Mouse (Mus musculus): ENCODE data around the gene Ccdc92b. TPM values are rescaled to one million over a fixed set of nuclear protein-coding genes. Genes with fewer than 3 reads are reported as not detected.

The Ccdc92b gene
- 0.69 and 0.85 TPM in 2 replicates for polyA plus RNA-seq (2015; fragmentation: Nextera tagmentation; extraction: Ambion mirVana)

DNA sequence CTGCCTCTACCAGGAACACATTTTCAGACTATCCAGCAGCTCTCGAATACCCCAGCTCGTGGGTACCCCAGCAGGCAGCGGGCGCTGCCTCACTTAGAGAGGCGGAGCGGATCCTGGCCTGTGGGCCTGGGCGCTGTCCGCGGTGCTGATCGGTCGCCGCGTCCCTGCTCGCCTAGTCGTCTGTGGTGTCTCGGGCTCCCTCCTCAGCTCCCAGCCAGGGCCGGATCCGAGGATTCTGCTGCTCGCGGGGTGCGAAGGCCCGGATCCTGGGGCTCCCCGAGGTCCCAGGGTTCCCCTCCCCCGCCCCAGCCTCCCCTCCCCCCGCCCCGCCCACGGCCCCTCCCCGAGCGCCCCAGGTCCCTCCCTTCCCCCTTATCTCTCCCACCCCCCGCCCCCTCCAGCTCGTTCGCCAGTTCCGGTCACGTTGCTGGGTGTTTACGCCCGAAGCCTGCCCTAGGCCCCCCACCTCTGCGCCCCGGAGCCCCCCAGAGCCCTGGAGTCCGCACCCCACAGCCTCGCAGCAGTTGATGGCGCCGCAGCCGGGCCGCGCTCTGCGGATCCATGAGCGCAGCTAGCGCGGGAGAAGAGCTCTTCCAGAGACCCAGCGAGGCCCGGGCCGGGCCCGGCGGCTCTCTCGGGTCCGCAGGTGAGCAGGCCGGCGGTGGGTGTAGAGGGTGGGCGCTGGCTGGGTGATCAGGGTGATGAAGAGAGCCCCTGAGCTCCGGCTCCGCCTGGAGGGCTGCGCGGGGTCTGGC lies at the start of gene Ccdc92b:
TSS of gene Ccdc92b (plus strand) at position 405 of the 755 bp plus-strand sequence.
- DNase-seq (ENCODE audit: low spot score) (peak; percentile 70), ATAC-seq (peak; percentile 85)
- H3K9me3 ChIP-seq (ENCODE audit: low read length) = no peaks in the 10 kb centered on the region
- H3K4me3 ChIP-seq (ENCODE audit: low read depth, low read length) = no peak within 1 kb of the TSS
- H3K9ac ChIP-seq (replicated peaks; ENCODE audit: low read depth) = no peak within 1 kb of the TSS
- no peaks in the 10 kb centered on the region for H3K36me3 ChIP-seq (ENCODE audit: insufficient read depth, low read length)
- H3K4me2 ChIP-seq (replicated peaks; ENCODE audit: low read depth, low read length) = peak within 1 kb of the TSS; percentile 19; the same call in 1 of the 2 replicates
- WGBS = under 1% methylated on average over 44 of the region's 63 CpGs
- H3K27ac ChIP-seq (ENCODE audit: low read length) = no peak within 1 kb of the TSS
- peaks cover 11% of the 10 kb centered on the region for H3K27me3 ChIP-seq (replicated peaks; ENCODE audit: insufficient read depth, low read length)
- H3K4me1 ChIP-seq (ENCODE audit: insufficient read depth, low read depth, low read length) = no peaks in the 10 kb centered on the region
- TF ChIP-seq CTCF (IDR thresholded peaks at IDR 0.05) (peak; percentile 30), EP300 (IDR thresholded peaks at IDR 0.05) (no peak)

DNA sequence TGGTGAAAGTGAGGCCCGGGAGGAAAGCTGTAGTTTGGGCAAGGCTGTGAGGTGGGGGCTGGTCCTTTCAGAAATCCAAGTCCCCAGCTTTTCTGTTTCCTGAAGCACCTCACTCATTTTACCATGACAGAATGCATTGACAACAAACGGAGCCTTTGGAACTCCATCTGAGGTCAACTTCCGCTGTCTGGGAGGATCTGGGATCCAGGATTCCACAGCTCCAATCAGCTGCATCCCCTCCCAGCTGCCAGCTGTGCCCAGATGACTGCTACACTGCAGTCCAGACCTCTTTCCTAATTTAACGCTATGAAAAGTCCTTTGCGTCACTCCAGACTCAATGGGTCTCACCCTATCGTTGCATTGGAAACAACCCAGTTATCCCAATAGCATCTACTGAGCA lies 49.7 kb upstream of the Ccdc92b start:
- ATAC-seq = peak; percentile 74

DNA sequence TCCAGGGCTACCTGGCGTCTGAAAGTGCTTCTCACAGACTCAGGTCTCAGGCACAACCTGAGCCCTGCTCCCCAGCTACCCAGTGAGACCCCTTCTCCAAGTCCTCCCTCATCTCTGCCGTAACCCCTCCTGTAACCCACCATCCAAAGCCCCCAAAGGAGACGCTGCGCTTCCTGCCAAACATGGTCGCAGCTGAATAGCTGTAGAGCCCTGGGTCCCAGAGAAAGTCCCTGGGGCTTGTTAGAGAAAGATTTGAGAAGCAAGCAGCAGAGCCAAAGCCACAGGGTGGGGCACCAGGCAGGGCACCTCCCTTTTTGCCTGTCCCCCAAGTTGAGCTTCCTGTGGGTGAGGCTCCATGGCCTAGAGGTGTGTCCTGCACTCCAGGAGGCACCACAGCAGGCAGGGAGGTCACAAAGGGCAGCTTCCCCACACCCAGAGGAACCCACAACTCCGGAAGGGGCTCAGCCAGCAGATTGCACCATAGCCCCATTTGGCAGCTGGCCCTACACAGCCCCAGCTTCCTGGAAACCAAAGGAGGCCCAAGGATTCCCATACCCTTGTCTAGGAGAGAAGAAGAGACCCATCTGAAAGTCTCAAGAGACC lies 46.8 kb upstream of the Ccdc92b start:
- H3K36me3 ChIP-seq (ENCODE audit: insufficient read depth, low read length) = no peaks in the 10 kb centered on the region
- no peak overlapping the region for H3K27ac ChIP-seq (ENCODE audit: low read length)
- no peaks in the 10 kb centered on the region for H3K27me3 ChIP-seq (replicated peaks; ENCODE audit: insufficient read depth, low read length)
- ATAC-seq (peak; percentile 54), DNase-seq (ENCODE audit: low spot score) (peak; percentile 63)
- whole genome bisulfite sequencing = 70% methylated on average over 6 of the region's 6 CpGs
- no peak for TF ChIP-seq EP300 (IDR thresholded peaks at IDR 0.05)
- no peak for TF ChIP-seq CTCF (IDR thresholded peaks at IDR 0.05)
- no peaks in the 10 kb centered on the region for H3K4me1 ChIP-seq (ENCODE audit: insufficient read depth, low read depth, low read length)
- no peak overlapping the region for H3K9ac ChIP-seq (replicated peaks; ENCODE audit: low read depth)
- H3K4me3 ChIP-seq (ENCODE audit: low read depth, low read length) = no peak overlapping the region
- no peak overlapping the region for H3K4me2 ChIP-seq (replicated peaks; ENCODE audit: low read depth, low read length)
- H3K9me3 ChIP-seq (ENCODE audit: low read length) = no peaks in the 10 kb centered on the region

More for the DNA sequence above, 49.7 kb upstream of the Ccdc92b start:
- Histone ChIP-seq H3K27me3 (replicated peaks; ENCODE audit: insufficient read depth, low read length) (no peaks in the 10 kb centered on the region), H3K9ac (replicated peaks; ENCODE audit: low read depth) (no peak overlapping the region), H3K4me2 (replicated peaks; ENCODE audit: low read depth, low read length) (no peak overlapping the region), H3K36me3 (ENCODE audit: insufficient read depth, low read length) (no peaks in the 10 kb centered on the region), H3K4me1 (ENCODE audit: insufficient read depth, low read depth, low read length) (no peaks in the 10 kb centered on the region), H3K4me3 (ENCODE audit: low read depth, low read length) (no peak overlapping the region), H3K9me3 (ENCODE audit: low read length) (no peaks in the 10 kb centered on the region), H3K27ac (ENCODE audit: low read length) (no peak overlapping the region)
- DNase-seq (ENCODE audit: low spot score) = peak; percentile 61
- TF ChIP-seq CTCF (IDR thresholded peaks at IDR 0.05) (no peak), EP300 (IDR thresholded peaks at IDR 0.05) (no peak)
- 46% methylated on average over 6 of the region's 6 CpGs for WGBS

DNA sequence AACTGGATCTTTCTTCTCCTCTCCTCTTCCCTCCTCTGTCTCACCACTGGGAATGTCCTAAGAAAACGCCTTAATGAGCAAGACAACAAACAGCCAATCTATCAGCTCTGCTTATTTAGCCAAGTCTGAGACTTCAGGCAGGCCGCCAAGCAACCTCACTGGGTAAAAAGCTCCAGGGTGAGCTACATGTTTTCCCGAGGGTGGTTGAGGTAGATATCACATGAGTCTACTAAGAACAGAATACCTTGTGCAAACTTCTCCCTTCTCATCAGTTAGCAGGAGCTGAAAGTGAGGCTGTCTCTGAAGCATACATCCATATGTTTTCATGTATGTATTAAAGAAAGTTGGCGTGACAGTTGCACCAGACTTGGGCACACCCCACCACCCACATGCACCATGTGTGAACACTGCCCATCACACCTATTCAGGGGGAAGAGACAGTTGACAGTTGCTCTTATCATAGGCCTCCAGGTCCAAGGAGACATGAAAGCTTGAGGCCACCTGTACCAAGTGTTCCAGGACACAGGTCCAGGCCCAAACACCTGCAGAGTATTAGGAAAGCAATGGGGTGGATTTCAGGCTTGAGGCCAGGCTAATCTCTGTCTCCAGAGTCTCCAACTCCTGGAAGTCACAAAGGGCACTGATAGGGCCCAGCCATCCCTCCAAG lies 44.5 kb upstream of the Ccdc92b start:
- TF ChIP-seq EP300 (IDR thresholded peaks at IDR 0.05) = no peak
- no peak for TF ChIP-seq CTCF (IDR thresholded peaks at IDR 0.05)
- DNase-seq (ENCODE audit: low spot score) (no peak), ATAC-seq (no peak)
- Histone ChIP-seq H3K36me3 (ENCODE audit: insufficient read depth, low read length) (no peaks in the 10 kb centered on the region), H3K4me2 (replicated peaks; ENCODE audit: low read depth, low read length) (no peak overlapping the region), H3K4me3 (ENCODE audit: low read depth, low read length) (no peak overlapping the region), H3K9ac (replicated peaks; ENCODE audit: low read depth) (no peak overlapping the region), H3K27me3 (replicated peaks; ENCODE audit: insufficient read depth, low read length) (no peaks in the 10 kb centered on the region), H3K27ac (ENCODE audit: low read length) (no peak overlapping the region), H3K4me1 (ENCODE audit: insufficient read depth, low read depth, low read length) (no peaks in the 10 kb centered on the region), H3K9me3 (ENCODE audit: low read length) (no peaks in the 10 kb centered on the region)
- 38% methylated on average over 4 of the region's 4 CpGs for WGBS

- no peaks in the 10 kb centered on the region for H3K27me3 ChIP-seq (replicated peaks; ENCODE audit: insufficient read depth, low read length)
- WGBS = 74% methylated on average over 3 of the region's 3 CpGs
- no peak overlapping the region for H3K4me2 ChIP-seq (replicated peaks; ENCODE audit: low read depth, low read length)
- H3K9ac ChIP-seq (replicated peaks; ENCODE audit: low read depth) = no peak overlapping the region
- TF ChIP-seq EP300 (IDR thresholded peaks at IDR 0.05) = no peak
- no peak for TF ChIP-seq CTCF (IDR thresholded peaks at IDR 0.05)
- no peak overlapping the region for H3K27ac ChIP-seq (ENCODE audit: low read length)
- no peaks in the 10 kb centered on the region for H3K9me3 ChIP-seq (ENCODE audit: low read length)
- no peaks in the 10 kb centered on the region for H3K36me3 ChIP-seq (ENCODE audit: insufficient read depth, low read length)
- no peak overlapping the region for H3K4me3 ChIP-seq (ENCODE audit: low read depth, low read length)
- H3K4me1 ChIP-seq (ENCODE audit: insufficient read depth, low read depth, low read length) = no peaks in the 10 kb centered on the region
- DNase-seq (ENCODE audit: low spot score) (peak; percentile 52), ATAC-seq (peak; percentile 24; the same call in 1 of the 2 replicates)
Measured at GRCm38 (mm10) chr11:74575940-74576339, 43.5 kb upstream of the Ccdc92b start.

GRCm38 (mm10) chr11:74577068-74577467 lies 42.3 kb upstream of the Ccdc92b start:
- Histone ChIP-seq H3K9me3 (ENCODE audit: low read length) (no peaks in the 10 kb centered on the region), H3K36me3 (ENCODE audit: insufficient read depth, low read length) (no peaks in the 10 kb centered on the region), H3K9ac (replicated peaks; ENCODE audit: low read depth) (no peak overlapping the region), H3K4me3 (ENCODE audit: low read depth, low read length) (no peak overlapping the region), H3K4me1 (ENCODE audit: insufficient read depth, low read depth, low read length) (no peaks in the 10 kb centered on the region), H3K4me2 (replicated peaks; ENCODE audit: low read depth, low read length) (no peak overlapping the region), H3K27me3 (replicated peaks; ENCODE audit: insufficient read depth, low read length) (no peaks in the 10 kb centered on the region), H3K27ac (ENCODE audit: low read length) (no peak overlapping the region)
- ATAC-seq (no peak), DNase-seq (ENCODE audit: low spot score) (peak; percentile 49)
- WGBS = 22% methylated on average over 3 of the region's 3 CpGs
- TF ChIP-seq EP300 (IDR thresholded peaks at IDR 0.05) = no peak
- TF ChIP-seq CTCF (IDR thresholded peaks at IDR 0.05) = no peak

All from lung, postnatal 0 days (tissue).